Mouse (Mus musculus) kidney, adult 2 months (tissue): ENCODE data around the gene Cacna1i. TPM values are rescaled to one million over a fixed set of nuclear protein-coding genes. Genes with fewer than 3 reads are reported as not detected.

ENCODE experiments used
- DNase-seq: peaks from one replicate; pipeline ENCODE4 v3.0.0; 2021
- H3K27ac ChIP-seq: fragments of 200-500 bp; 2 replicates; pipeline ENCODE4 v1.5.1; 2012; ENCODE audit warnings: low read depth, low read length, control low read depth, inconsistent platforms; ENCODE audit not compliant: insufficient read depth
- H3K27me3 ChIP-seq: fragments of 200-500 bp; replicated peaks from 2 replicates; pipeline ENCODE4 v1.6.1; 2012; ENCODE audit warnings: mild to moderate bottlenecking, moderate library complexity, low read length, inconsistent platforms; ENCODE audit not compliant: control insufficient read depth, insufficient read depth
- H3K36me3 ChIP-seq: fragments of 200-500 bp; 2 replicates; pipeline ENCODE4 v1.6.1; 2012; ENCODE audit warnings: mild to moderate bottlenecking, moderate library complexity, low read length, inconsistent platforms; ENCODE audit not compliant: control insufficient read depth, insufficient read depth
- H3K4me1 ChIP-seq: fragments of 200-500 bp; 2 replicates; pipeline ENCODE4 v1.6.1; 2011; ENCODE audit warnings: low read length; ENCODE audit not compliant: control insufficient read depth, insufficient read depth
- H3K4me3 ChIP-seq: fragments of 200-500 bp; 2 replicates; pipeline ENCODE4 v1.5.1; 2011; ENCODE audit warnings: mild to moderate bottlenecking, low read depth, low read length, control low read depth; ENCODE audit not compliant: insufficient read depth
- CTCF ChIP-seq: fragments of 200-500 bp; conservative IDR thresholded peaks from 2 replicates; pipeline ENCODE4 v1.5.1; 2011; ENCODE audit warnings: low read depth, mild to moderate bottlenecking, control low read depth, low read length, moderate library complexity, mixed read lengths; ENCODE audit not compliant: insufficient read depth, insufficient read length
- POLR2A ChIP-seq: fragments of 200-500 bp; IDR thresholded peaks from one replicate; pipeline ENCODE4 v1.6.1; 2011; ENCODE audit warnings: low read depth, low read length, control low read depth
- WGBS: fragments of 180-500 bp; shearing (Covaris S2); methylation state at CpG from one replicate; pipeline ENCODE4 v1.1.7; 2018; 5-methylcytosine and 5-hydroxymethylcytosine counted together
- polyA plus RNA-seq: library from polyadenylated mRNA; depleted of rRNA; stranded (reverse); fragments of >200 nt; gene quantifications from 2 replicates; pipeline ENCODE4 v1.2.3, GENCODE M21; 2012

The Cacna1i gene
- polyA plus RNA-seq, 1 experiment, result 0.89 TPM

DNA sequence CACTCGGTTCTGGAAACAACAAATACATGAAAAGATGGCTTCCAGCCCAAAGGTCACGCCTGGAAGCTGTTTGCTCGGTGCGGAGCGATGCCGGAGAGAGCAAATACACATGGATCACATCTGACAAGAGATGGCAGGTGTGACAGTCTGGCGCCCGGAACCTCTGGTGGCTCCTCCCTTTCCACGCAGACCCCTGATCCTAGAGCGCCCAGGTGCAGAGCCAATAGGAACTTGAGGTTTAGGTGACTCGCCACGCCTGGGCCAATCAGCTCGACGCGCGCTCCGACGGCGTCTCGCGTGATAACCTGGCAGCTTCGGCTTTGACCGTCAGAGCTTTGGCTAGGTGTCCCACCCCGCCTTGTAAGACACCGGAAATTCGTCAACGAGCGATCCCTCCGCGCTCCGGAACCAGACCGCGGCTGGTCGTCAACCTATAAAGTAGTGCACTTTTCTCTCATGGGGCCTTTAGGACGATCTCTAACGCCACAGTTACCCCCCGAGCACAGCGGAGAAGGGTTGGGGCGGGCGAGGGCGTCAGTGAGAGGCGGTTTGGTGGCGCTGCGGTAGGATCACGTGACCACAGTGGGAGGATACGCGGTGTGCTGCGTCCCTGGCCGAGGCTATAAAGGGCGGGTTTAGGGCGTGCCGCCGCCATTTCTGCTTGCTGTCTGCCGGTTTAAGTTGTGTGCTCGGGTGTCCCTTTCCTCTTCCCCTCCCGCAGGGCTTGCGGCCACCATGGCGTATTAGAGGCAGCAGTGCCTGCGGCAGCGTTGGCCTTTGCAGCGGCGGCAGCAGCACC, 32.0 kb upstream of the Cacna1i start, which contains the start of gene Atf4:
TSS of gene Atf4 (plus strand) at position 338 of the 799 bp plus-strand sequence.
- Histone ChIP-seq H3K27ac (peak within 1 kb of the TSS; percentile 99), H3K36me3 (peaks cover 17% of the 10 kb centered on the region), H3K4me1 (peaks cover 14% of the 10 kb centered on the region; the same call in 1 of the 2 replicates), H3K27me3 (no peaks in the 10 kb centered on the region), H3K4me3 (peak within 1 kb of the TSS; percentile 93)
- WGBS, result under 1% methylated on average over 62 of the region's 62 CpGs
- TF ChIP-seq POLR2A (peak; percentile 100), CTCF (no peak)
- peak; percentile 100 for DNase-seq

DNA sequence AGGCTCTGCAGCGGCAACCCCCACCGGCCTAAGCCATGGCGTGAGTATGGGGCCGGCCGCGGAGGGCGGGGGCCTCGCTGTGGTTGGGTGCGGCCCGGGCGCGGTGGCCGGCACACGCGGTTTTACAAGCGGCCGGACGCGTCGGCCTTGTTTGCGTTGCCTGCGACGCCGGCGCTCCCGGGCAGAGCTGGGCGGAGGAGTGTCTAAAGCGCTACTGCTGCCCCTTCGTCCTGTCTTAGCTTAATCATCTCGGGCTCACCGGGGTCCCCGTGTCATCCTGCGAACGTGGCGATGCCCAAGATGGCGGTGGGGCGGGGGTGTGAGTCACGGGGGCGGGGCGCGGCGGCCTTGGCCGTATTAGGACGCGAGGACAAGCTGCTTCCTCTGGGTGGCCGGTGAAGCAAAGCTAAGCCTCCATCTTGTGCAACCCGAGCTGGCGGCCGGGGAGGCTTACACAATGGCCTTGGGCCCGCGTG, 31.4 kb upstream of the Cacna1i start:
- Histone ChIP-seq H3K27ac (peak overlapping the region; percentile 99), H3K36me3 (peaks cover 17% of the 10 kb centered on the region), H3K27me3 (no peaks in the 10 kb centered on the region), H3K4me1 (peaks cover 14% of the 10 kb centered on the region; the same call in 1 of the 2 replicates), H3K4me3 (peak overlapping the region; percentile 93)
- WGBS, result 1% methylated on average over 51 of the region's 51 CpGs
- peak; percentile 86 for DNase-seq
- TF ChIP-seq CTCF (no peak), POLR2A (no peak)

DNA sequence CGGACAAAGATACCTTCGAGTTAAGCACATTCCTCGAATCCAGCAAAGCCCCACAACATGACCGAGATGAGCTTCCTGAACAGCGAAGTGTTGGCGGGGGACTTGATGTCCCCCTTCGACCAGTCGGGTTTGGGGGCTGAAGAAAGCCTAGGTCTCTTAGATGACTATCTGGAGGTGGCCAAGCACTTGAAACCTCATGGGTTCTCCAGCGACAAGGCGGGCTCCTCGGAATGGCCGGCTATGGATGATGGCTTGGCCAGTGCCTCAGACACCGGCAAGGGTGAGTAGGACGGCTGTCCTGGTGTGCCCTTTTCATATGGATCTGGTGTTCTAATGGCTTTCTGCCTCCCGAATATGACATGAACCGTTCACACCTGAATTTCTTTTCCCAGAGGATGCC, 30.8 kb upstream of the Cacna1i start:
- Histone ChIP-seq H3K27me3 (no peaks in the 10 kb centered on the region), H3K36me3 (peaks cover 17% of the 10 kb centered on the region), H3K27ac (peak overlapping the region; percentile 81), H3K4me1 (peaks cover 14% of the 10 kb centered on the region; the same call in 1 of the 2 replicates), H3K4me3 (peak overlapping the region; percentile 93)
- no peak for TF ChIP-seq POLR2A
- TF ChIP-seq CTCF, result no peak
- no peak for DNase-seq
- WGBS, result 3% methylated on average over 16 of the region's 16 CpGs

DNA sequence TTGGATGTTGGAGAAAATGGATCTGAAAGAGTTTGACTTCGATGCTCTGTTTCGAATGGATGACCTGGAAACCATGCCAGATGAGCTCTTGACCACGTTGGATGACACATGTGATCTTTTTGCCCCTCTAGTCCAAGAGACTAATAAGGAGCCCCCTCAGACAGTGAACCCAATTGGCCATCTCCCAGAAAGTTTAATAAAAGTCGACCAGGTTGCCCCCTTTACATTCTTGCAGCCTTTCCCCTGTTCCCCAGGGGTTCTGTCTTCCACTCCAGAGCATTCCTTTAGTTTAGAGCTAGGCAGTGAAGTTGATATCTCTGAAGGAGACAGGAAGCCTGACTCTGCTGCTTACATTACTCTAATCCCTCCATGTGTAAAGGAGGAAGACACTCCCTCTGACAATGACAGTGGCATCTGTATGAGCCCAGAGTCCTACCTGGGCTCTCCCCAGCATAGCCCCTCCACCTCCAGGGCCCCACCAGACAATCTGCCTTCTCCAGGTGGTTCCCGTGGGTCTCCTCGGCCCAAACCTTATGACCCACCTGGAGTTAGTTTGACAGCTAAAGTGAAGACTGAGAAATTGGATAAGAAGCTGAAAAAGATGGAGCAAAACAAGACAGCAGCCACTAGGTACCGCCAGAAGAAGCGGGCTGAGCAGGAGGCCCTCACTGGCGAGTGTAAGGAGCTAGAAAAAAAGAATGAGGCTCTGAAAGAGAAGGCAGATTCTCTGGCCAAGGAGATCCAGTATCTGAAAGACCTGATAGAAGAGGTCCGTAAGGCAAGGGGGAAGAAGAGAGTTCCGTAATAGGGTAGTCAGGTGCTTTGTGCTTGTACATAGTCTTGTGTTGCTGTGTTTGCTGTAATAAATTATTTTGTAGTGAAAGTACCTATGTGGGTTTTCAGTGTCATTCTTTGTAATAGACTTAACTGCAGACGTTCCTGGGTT, 30.1 kb upstream of the Cacna1i start:
- 34% methylated on average over 12 of the region's 12 CpGs for WGBS
- Histone ChIP-seq H3K27me3 (no peaks in the 10 kb centered on the region), H3K36me3 (peaks cover 17% of the 10 kb centered on the region), H3K27ac (peak overlapping the region; percentile 81; the same call in 1 of the 2 replicates), H3K4me1 (peaks cover 14% of the 10 kb centered on the region; the same call in 1 of the 2 replicates), H3K4me3 (peak overlapping the region; percentile 93)
- DNase-seq, result no peak
- TF ChIP-seq CTCF, result no peak
- peak; percentile 16 for TF ChIP-seq POLR2A

DNA sequence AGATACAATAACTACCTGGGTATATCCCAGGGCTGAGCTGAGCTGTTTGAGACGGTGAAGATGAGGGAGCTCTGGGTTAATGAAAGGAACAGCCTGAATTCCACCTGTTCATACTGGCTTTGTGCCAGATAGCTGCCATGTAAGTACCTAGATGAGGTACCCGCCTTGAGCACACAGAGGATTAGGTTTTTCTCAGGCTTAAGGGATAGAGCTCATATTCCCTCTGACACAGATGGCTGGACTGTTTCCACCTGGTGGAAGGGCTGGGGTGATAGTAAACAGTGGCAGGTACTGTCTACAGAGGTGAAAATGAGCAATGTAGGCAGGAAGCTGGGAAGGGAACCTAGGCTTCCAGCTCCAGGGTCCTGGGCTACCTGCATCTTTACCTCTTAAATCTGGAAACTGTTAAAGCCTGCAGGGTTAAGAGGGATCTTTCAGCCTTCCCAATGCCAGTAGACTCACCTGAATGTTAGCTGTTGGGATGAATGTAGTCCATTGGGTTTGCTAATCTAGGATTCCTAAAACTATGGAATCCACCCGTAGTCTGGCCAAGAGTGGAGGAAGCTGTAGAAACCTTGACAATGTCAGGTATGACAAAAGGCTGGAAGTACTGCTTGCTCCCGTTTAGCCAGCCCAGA, 29.3 kb upstream of the Cacna1i start:
- no peaks in the 10 kb centered on the region for H3K27me3 ChIP-seq
- peaks cover 17% of the 10 kb centered on the region for H3K36me3 ChIP-seq
- H3K4me3 ChIP-seq, result no peak overlapping the region
- no peak overlapping the region for H3K27ac ChIP-seq
- H3K4me1 ChIP-seq, result peaks cover 14% of the 10 kb centered on the region; the same call in 1 of the 2 replicates
- TF ChIP-seq POLR2A (no peak), CTCF (no peak)
- WGBS, result 24% methylated on average over 4 of the region's 4 CpGs
- peak; percentile 34 for DNase-seq
